Mouse (Mus musculus) urinary bladder, postnatal 36 days (tissue): Measurements from ENCODE around the gene 1110008L16Rik.
"Not testable (repeated sequence)": the region's sequence is repeated elsewhere in the genome, so short reads cannot be mapped to it uniquely, and the experiment has no call there.

Experiments
- DNase-seq, 2 experiments: peaks; one replicate each; pipeline ENCODE4 v3.0.0; 2022; ENCODE audit warnings: low spot score in 2 of 2, mixed read lengths in 1 of 2

1110008L16Rik gene

GRCm38 (mm10) chr12:55299336-55299735 is at the start of gene 1110008L16Rik:
Gene 1110008L16Rik, plus strand, starts transcription at chr12:55299577.
- no peak for DNase-seq

DNA sequence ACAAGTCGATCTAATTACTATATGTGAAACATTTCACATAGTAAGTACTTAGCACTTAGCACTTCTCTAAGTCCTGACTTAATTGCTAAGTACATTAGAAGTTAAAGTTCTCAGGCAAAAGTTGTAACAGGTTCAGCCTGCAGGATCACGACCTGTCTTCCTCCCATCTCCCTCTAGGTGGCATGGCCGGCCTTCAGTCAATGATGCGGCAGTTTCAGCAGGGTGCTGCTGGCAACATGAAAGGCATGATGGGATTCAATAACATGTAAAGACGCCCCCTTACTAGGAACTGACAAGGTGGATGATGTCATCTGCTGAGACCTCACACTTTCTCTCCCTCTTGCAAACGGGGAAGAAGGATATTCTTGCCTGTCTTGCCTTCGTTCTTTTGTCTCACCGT is 37.4 kb upstream of the 1110008L16Rik start:
- not testable (repeated sequence) for DNase-seq

- not testable (repeated sequence) for DNase-seq
Observed at GRCm38 (mm10) chr12:55263385-55263784, 36.0 kb upstream of the 1110008L16Rik start.

DNA sequence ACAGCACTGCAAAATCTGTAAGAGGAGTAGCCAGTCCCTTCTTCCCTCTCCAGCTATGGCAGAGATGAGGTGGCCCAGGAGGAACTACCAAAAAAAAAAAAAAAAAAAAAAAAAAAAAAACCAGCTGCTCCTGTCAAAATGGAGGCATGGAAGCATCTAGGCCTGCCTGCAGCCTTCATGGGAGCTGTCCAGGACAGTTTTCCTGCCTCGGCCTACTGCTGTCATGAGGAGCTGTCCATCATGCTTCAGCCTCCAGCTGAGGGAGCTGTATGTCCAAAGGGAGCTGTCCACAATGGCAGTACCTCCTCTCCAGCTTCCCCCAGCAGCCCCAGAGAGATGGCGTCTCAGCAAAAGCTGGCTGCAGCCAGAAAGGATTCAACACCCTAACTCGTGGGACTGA is 27.1 kb upstream of the 1110008L16Rik start:
- DNase-seq: no peak

- DNase-seq: not testable (repeated sequence)
Observed at GRCm38 (mm10) chr12:55277583-55277982, 21.8 kb upstream of the 1110008L16Rik start.

- DNase-seq: no peak
Observed at GRCm38 (mm10) chr12:55298112-55298511, 1.3 kb upstream of the 1110008L16Rik start.

DNA sequence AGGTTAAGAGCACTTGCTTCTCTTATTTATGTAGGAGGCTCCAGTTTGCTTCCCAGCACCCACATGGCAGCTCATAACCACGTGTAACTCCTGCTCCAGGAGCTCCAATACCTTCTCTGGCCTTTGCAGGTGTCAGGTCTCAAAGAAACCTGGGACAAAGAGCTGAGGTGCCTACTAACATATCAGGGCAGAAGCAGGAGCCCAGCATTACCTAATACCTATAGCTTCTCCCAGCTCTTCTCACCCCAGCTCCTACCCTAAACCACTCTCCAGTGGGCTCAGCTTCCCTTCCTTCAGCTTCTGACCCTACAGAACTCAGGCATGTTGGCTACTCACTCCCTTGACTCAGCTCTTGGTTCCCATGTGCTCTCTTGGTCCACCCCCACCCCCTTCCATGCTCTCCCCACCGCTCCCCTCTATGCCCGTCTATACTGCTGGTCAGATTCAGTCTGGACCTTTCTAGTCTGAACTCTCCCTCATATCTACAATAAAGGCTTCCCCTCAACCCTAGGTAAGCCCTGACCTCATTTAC is 1.5 kb downstream of the 1110008L16Rik start:
- DNase-seq: no peak

GRCm38 (mm10) chr12:55301472-55302300 is 2.3 kb downstream of the 1110008L16Rik start:
- DNase-seq: no peak

- DNase-seq: peak; percentile 84 to 91
Observed at GRCm38 (mm10) chr12:55302485-55303441, 3.4 kb downstream of the 1110008L16Rik start, which contains the start of gene Ppp2r3c. Gene Ppp2r3c, minus strand, starts transcription at chr12:55302998.

DNA sequence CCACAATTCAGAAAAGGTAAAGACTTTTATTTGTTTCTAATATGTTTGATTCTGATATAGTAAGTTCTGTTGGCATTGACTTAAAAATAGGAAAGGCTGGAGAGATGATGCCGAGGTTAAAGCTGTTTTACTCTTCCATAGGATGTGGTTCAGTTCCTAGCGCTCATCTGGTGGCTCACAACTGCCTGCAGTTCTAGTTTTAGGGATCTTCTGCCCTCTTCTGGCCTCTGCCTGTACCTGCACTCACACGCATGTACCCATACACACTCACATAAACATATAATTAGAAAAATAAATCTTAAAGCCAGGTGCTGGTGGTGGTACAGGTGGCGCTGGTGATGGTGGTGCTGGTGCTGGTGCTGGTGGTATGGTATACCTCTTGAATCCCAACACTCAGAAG is 7.0 kb downstream of the 1110008L16Rik start:
- DNase-seq: no peak

GRCm38 (mm10) chr12:55307566-55307965 is 8.2 kb downstream of the 1110008L16Rik start:
- no peak for DNase-seq

GRCm38 (mm10) chr12:55308731-55309130 is 9.4 kb downstream of the 1110008L16Rik start:
- no peak for DNase-seq

GRCm38 (mm10) chr12:55309501-55309900 is 10.1 kb downstream of the 1110008L16Rik start:
- no peak for DNase-seq

DNA sequence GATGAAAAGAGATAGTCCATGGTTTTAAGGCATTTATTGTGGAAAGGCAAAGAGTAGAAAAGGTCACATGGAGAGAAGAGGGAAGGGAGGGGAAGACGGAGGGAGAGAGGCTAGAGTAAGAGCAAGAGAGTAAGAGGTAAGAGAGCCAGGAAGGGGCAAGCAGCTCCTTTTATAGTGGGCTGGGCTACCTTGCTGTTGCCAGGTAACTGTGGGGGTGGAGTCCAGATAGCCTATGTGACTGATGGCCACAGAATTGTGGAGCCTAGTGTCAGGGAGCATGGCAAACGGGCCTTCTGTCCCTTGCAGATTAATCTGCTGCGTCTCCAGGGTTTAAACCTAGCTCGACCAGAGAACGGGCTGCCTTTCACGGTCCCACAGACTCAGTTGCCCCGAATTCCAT is 12.5 kb downstream of the 1110008L16Rik start:
- DNase-seq: no peak

- DNase-seq: no peak
Observed at GRCm38 (mm10) chr12:55313901-55314300, 14.5 kb downstream of the 1110008L16Rik start.

DNA sequence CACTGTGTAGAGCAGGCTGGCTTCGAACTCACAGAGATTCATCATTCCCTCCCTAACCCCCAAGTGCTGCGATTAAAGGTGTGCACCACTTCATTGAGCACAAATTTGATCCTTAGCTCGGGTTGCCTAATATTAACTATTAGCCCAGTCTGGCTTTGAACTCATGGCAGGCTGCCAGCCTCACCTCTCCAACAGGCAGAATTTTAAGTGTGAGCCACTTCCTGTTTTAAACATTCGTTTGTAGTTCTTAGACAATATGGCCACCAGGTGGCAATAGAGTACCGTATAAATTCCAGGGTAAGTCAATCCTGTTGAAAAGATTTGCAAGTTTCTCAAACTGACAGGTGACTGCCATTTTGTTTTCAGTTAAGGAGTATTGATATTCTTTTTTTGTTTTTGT is 15.8 kb downstream of the 1110008L16Rik start:
- peak; percentile 56 to 62 for DNase-seq

DNA sequence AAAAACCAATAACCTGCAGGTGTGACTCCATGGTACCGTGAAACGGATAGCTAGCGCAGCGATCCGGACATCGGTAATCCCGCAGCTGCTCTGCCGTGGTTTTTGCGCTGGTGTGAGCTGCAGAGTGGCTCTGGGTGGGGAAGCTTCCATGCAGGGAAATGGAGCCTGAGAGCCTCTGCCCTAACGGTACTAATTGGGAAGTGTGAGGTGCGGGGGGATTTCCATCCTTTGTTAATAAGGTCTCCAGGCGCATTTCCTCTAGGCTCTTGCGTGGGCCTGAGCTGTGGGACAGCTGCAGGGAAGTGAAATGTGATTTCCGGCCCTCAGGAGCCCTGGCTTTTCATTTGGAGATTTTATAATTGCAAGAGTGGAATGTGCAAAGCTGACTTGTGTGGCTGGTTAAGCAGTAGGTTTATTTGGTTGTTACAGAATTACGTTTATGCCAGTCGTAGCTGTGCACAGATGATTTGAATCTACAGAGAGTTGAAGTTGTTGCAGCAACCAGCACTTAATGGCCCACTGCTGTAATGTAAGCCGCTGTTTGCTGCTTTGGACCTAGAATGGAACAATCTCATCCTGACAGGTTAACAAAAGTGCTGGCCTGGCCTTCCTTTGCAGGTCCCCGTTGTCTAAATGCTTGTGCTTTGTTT is 22.4 kb downstream of the 1110008L16Rik start:
- no peak for DNase-seq

- DNase-seq: no peak
Observed at GRCm38 (mm10) chr12:55325702-55326101, 26.3 kb downstream of the 1110008L16Rik start.

GRCm38 (mm10) chr12:55328784-55329183 is 29.4 kb downstream of the 1110008L16Rik start:
- DNase-seq: no peak

- DNase-seq: no peak
Observed at GRCm38 (mm10) chr12:55329351-55329750, 30.0 kb downstream of the 1110008L16Rik start.

DNA sequence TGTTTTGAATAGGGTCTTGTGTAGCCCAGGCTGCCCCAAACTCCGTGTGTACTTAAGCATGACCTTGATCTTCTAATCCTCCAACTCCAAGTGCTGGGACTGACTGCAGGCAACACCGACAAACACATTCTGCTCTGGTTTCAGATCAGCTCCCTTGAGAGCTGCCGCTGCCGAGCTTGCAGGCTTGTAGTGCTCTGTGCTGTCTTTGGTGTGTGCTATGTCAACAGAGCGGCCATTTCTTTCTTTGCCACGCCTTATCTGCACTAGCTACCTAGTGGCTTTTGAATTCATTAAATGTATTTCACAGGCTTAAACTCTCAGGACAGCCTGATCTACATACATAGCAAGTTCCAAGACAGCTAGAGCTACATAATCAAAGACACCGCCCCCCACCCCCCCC is 34.3 kb downstream of the 1110008L16Rik start:
- no peak for DNase-seq
